In genomic region chr12:102383288-102383687, GRCm38 (mm10) we compare ENCODE assay signal across 21 mouse cellular contexts. TPM values are rescaled to one million over a fixed set of nuclear protein-coding genes. Genes with fewer than 3 reads are reported as not detected.
A peak's percentile ranks its signal among the peaks of the same experiment; 100 is the strongest.
DNase-seq lines count a peak whose midpoint lies in the region; ATAC-seq lines count a peak whose summit lies in the region.
"Had no signal": no experiment of that assay in that cellular context is flagged by ENCODE, and none has a peak within 500 bp of the region (broad histone marks: within the 10 kb centered on the region; RNA-seq: fewer than 3 reads in every experiment).

No protein-coding gene starts in this region.

- H3K4me3 ChIP-seq in embryonic facial prominence, embryonic 13.5 days = no peak overlapping the region
- no peak overlapping the region for H3K4me3 ChIP-seq in embryonic facial prominence, embryonic 10.5 days
- no peak overlapping the region for H3K4me3 ChIP-seq in hindbrain, embryonic 12.5 days
- H3K4me3 ChIP-seq: gastrocnemius, adult 2 months; heart, adult 2 months; heart, embryonic 15.5 days; hindbrain, embryonic 10.5 days; hindbrain, embryonic 15.5 days had no signal

- no peaks in the 10 kb centered on the region for H3K27me3 ChIP-seq in embryonic facial prominence, embryonic 13.5 days
- 0 out of 2 replicates have a peak, but pooled peaks cover 2% of the 10 kb centered on the region for H3K27me3 ChIP-seq in embryonic facial prominence, embryonic 10.5 days (replicated peaks; ENCODE audit: low read depth, poor library complexity, severe bottlenecking)
- H3K27me3 ChIP-seq in hindbrain, embryonic 12.5 days = no peaks in the 10 kb centered on the region
- H3K27me3 ChIP-seq: heart, embryonic 15.5 days; hindbrain, embryonic 15.5 days had no signal

- no peak overlapping the region for H3K27ac ChIP-seq in embryonic facial prominence, embryonic 13.5 days
- H3K27ac ChIP-seq in embryonic facial prominence, embryonic 10.5 days (replicated peaks) = no peak overlapping the region
- H3K27ac ChIP-seq in hindbrain, embryonic 12.5 days = no peak overlapping the region
- H3K27ac ChIP-seq: gastrocnemius, adult 2 months; heart, adult 2 months; heart, embryonic 15.5 days; hindbrain, embryonic 10.5 days; hindbrain, embryonic 15.5 days had no signal

- no peak overlapping the region for H3K4me2 ChIP-seq in embryonic facial prominence, embryonic 13.5 days
- no peak overlapping the region for H3K4me2 ChIP-seq in hindbrain, embryonic 12.5 days (replicated peaks)
- H3K4me2 ChIP-seq: heart, embryonic 11.5 days; heart, embryonic 15.5 days; hindbrain, embryonic 15.5 days had no signal

- H3K4me1 ChIP-seq in embryonic facial prominence, embryonic 13.5 days = no peaks in the 10 kb centered on the region
- H3K4me1 ChIP-seq in embryonic facial prominence, embryonic 10.5 days = no peaks in the 10 kb centered on the region
- H3K4me1 ChIP-seq in hindbrain, embryonic 12.5 days = no peaks in the 10 kb centered on the region
- H3K4me1 ChIP-seq: heart, embryonic 15.5 days; hindbrain, embryonic 10.5 days; hindbrain, embryonic 15.5 days had no signal

- no peak for ATAC-seq in embryonic facial prominence, embryonic 13.5 days (ENCODE audit: insufficient number of reproducible peaks, insufficient read depth, low FRiP score, low TSS enrichment, low read depth)
- ATAC-seq in granulocyte monocyte progenitor cell, adult 5-6 weeks (replicated peaks; ENCODE audit: poor library complexity, severe bottlenecking) = peak; percentile 21; the same call in 1 of the 2 replicates
- ATAC-seq in hindbrain, embryonic 12.5 days (ENCODE audit: low FRiP score) = no peak
- ATAC-seq: forebrain, embryonic 16.5 days; inflammation-experienced regulatory T-cells, adult 6 months had no signal

- 0 out of 2 replicates have a peak overlapping the region, but pooled peaks have one; percentile 37 for H3K9ac ChIP-seq in embryonic facial prominence, embryonic 13.5 days
- no peak overlapping the region for H3K9ac ChIP-seq in hindbrain, embryonic 12.5 days
- H3K9ac ChIP-seq: heart, embryonic 15.5 days; hindbrain, embryonic 15.5 days had no signal

- H3K36me3 ChIP-seq in embryonic facial prominence, embryonic 13.5 days = no peaks in the 10 kb centered on the region
- no peaks in the 10 kb centered on the region for H3K36me3 ChIP-seq in embryonic facial prominence, embryonic 10.5 days (replicated peaks)
- H3K36me3 ChIP-seq in hindbrain, embryonic 12.5 days = no peaks in the 10 kb centered on the region
- H3K36me3 ChIP-seq: hindbrain, embryonic 10.5 days; hindbrain, embryonic 15.5 days had no signal

- no peak for DNase-seq in embryonic facial prominence, embryonic 10.5 days (ENCODE audit: low spot score)
- DNase-seq in A20 (ENCODE audit: low read depth, low spot score) = peak; percentile 36
- peak; percentile 32 to 64 for DNase-seq in spleen, postnatal 4 days (ENCODE audit: low spot score in 2 of 2)
- DNase-seq in frontal cortex, adult 2 months (ENCODE audit: extremely low spot score in 1 of 2, low spot score in 1 of 2) = no peak
- DNase-seq: adrenal gland, adult 2 months; adrenal gland, postnatal 25 days; cerebellum, adult 18-20 months; cerebellum, adult 9-11 months; cerebellum, postnatal 36 days; gastrocnemius, adult 2 months; gastrocnemius, postnatal 36 days; heart, adult 2 months had no signal

- H3K9me3 ChIP-seq in embryonic facial prominence, embryonic 13.5 days = no peaks in the 10 kb centered on the region
- H3K9me3 ChIP-seq in embryonic facial prominence, embryonic 10.5 days = no peaks in the 10 kb centered on the region
- H3K9me3 ChIP-seq in hindbrain, embryonic 12.5 days (replicated peaks) = no peaks in the 10 kb centered on the region
- H3K9me3 ChIP-seq: heart, embryonic 15.5 days; hindbrain, embryonic 10.5 days; hindbrain, embryonic 15.5 days had no signal

- WGBS in embryonic facial prominence, embryonic 13.5 days = 82% methylated on average over 9 of the region's 9 CpGs
- WGBS in embryonic facial prominence, embryonic 10.5 days = 86% methylated on average over 9 of the region's 9 CpGs
- 89% methylated on average over 9 of the region's 9 CpGs for WGBS in hindbrain, embryonic 12.5 days

RNA-seq across cellular contexts. Expression of gene Lgmn, which starts 56.3 kb away (rescaled TPM):
- 76.9 and 81.4 TPM in 2 replicates for polyA plus RNA-seq in embryonic facial prominence, embryonic 13.5 days (2015; fragmentation: Nextera tagmentation; extraction: Ambion mirVana)
- 42.7 and 45.6 TPM in 2 replicates for polyA plus RNA-seq in embryonic facial prominence, embryonic 10.5 days (2016; fragmentation: Nextera tagmentation; extraction: Ambion mirVana)
- 0.47 and 0.58 TPM in 2 replicates for total RNA-seq in granulocyte monocyte progenitor cell, adult 5-6 weeks (2014; fragmentation: Nextera tagmentation)
- total RNA-seq in granulocyte monocyte progenitor cell, adult 5-6 weeks (2017) = 1.2 and 1.7 TPM in 2 replicates
- 73.7 and 76.9 TPM in 2 replicates for polyA plus RNA-seq in hindbrain, embryonic 12.5 days (2016; fragmentation: Nextera tagmentation; extraction: Ambion mirVana)
- polyA plus RNA-seq in frontal cortex, adult 2 months (2012; rRNA removed) = 110 and 121 TPM in 2 replicates

Comparison
In these comparisons a context has a peak if more than half of its experiments do, and no peak if none do; other contexts are left out.
1. DNase-seq: peak in A20 (single experiment) and spleen, postnatal 4 days (2 of 2); none in embryonic facial prominence, embryonic 10.5 days (single experiment) and frontal cortex, adult 2 months (0 of 2).